Mouse (Mus musculus): ENCODE results near the gene Leng9. TPM values are rescaled to one million over a fixed set of nuclear protein-coding genes. Genes with fewer than 3 reads are reported as not detected.

Gene Leng9
- total RNA-seq, 1 experiment from 2014 or later: 3.7 TPM

- ATAC-seq (replicated peaks in 1 of 2; ENCODE audit: insufficient read depth in 1 of 2, low FRiP score in 2 of 2, low TSS enrichment in 1 of 2, low read depth in 1 of 2, poor library complexity in 2 of 2, severe bottlenecking in 2 of 2): no peak
Measured at GRCm38 (mm10) chr7:4131964-4132363, 18.2 kb downstream of the Leng9 start.

- peak; percentile 72 to 73; a peak in 3 of 4 replicates for ATAC-seq (replicated peaks in 1 of 2; ENCODE audit: insufficient read depth in 1 of 2, low FRiP score in 2 of 2, low TSS enrichment in 1 of 2, low read depth in 1 of 2, poor library complexity in 2 of 2, severe bottlenecking in 2 of 2)
Measured at GRCm38 (mm10) chr7:4130686-4131452, 19.3 kb downstream of the Leng9 start.

DNA sequence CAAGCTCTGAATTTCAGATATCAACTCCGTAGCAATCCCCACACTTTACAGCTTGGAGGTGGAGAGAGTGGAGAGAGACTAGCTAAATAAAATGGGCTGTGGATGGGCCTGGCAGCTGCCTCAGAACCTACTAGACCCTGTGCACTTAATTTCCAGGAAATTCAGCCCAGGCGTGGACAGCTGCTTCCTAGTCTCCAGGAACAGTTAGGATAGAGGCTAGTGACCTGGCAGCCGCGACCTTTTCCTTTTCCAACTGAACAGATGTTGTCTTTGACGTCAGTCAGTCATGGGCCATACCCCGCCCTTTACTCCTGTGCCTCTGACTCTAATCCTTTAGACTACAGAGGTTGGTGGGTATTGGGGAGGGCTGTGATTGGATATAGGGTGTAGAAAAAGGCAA lies 21.3 kb downstream of the Leng9 start:
- no peak for ATAC-seq (replicated peaks in 1 of 2; ENCODE audit: insufficient read depth in 1 of 2, low FRiP score in 2 of 2, low TSS enrichment in 1 of 2, low read depth in 1 of 2, poor library complexity in 2 of 2, severe bottlenecking in 2 of 2)

- no peak for ATAC-seq (replicated peaks in 1 of 2; ENCODE audit: insufficient read depth in 1 of 2, low FRiP score in 2 of 2, low TSS enrichment in 1 of 2, low read depth in 1 of 2, poor library complexity in 2 of 2, severe bottlenecking in 2 of 2)
Measured at GRCm38 (mm10) chr7:4127894-4128293, 22.3 kb downstream of the Leng9 start.

DNA sequence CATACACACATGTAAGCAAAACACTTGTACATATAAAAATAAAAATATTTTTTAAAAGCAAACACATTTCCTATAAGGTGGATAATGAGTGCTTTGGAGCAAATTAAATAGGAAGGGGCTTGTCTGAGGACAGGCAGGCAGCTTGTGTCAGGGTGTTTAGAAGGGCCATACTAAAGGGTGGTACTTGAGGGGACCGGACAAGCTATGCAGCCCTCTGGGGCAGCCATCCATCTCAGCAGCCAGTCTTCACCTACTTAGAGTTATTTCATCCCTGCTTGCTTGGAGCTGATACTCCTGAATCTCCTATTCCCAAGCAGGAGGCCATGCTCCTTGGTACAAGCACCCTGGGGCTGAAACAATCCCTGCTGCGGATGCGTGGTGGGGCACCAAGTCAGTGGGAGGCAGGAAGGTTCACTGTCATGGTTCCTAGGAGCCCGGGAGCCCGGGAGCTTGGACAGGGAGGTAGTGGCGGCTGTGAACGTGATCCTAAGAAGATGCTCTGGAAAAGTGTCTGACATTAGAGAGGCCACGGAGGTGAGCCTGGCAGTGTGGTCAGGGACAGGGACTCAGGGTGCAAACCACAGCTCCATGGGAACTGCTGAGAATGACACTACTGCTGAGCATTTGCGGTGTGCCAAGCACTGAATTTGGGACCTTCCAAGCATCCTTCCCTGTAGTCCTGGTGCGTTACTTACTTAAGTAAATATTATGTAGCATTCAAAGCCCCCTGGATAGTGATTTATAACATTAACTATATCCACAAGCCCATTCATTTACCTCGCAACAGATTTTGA lies 23.0 kb downstream of the Leng9 start:
- ATAC-seq (replicated peaks in 1 of 2; ENCODE audit: insufficient read depth in 1 of 2, low FRiP score in 2 of 2, low TSS enrichment in 1 of 2, low read depth in 1 of 2, poor library complexity in 2 of 2, severe bottlenecking in 2 of 2): no peak

DNA sequence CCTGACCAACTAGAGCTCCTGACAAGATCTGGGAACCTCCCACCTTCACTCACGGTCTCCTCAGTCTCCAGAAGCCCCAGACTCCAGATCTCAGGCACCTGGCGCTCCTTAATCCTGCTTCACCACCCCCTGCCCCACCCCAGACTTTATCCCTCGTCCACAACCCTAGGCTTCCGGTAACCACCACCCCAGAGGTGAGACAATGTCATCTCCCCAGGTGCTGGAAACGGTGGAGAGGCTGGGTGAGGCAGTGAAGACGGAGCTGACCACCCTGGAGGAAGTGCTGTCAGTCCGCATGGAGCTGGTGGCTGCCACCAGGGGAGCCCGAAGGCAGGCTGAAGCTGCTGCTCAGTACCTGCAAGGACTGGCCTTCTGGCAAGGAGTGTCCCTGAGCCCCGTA lies 24.9 kb downstream of the Leng9 start:
- ATAC-seq (replicated peaks in 1 of 2; ENCODE audit: insufficient read depth in 1 of 2, low FRiP score in 2 of 2, low TSS enrichment in 1 of 2, low read depth in 1 of 2, poor library complexity in 2 of 2, severe bottlenecking in 2 of 2): no peak

DNA sequence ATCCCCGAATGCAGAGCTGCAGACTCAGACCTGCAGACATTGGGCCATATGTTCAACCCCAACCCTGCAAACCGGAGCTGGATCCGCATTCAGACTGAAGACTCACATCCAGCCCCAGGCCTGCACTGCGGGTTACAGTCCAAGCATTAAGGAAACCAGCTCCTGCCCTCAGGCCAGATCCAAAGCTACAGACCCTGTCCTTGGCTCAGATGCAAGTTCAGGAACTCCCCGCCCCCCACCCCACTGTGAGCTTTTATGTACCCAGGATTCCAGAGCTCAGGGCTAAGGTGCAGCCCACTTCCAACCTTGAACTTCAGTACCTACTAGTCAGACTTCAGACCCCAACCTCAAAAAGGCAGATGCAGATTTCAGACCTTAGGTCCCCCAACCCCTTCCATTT lies 25.3 kb downstream of the Leng9 start:
- ATAC-seq (replicated peaks in 1 of 2; ENCODE audit: insufficient read depth in 1 of 2, low FRiP score in 2 of 2, low TSS enrichment in 1 of 2, low read depth in 1 of 2, poor library complexity in 2 of 2, severe bottlenecking in 2 of 2): no peak

DNA sequence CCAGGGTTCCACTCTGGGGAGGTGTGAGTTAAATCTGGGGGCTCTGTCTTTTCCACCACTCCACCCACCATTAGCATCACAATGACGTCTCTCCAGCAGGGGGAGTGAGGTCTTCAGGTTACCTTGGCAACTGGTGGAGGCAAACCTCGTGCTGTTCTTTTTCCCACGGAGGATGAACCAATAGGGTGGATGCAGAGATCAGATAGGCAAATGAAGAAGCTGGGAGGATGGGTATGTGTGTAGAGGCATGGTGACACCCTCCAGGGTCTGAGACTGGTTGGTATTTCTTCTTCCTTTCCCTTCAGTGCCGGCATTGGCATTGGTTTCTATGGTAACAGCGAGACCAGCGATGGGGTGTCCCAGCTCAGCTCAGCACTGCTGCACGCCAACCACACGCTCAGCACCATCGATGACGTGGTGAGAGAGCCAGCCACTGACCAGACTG lies 25.8 kb downstream of the Leng9 start:
- peak; percentile 59 to 65 for ATAC-seq (replicated peaks in 1 of 2; ENCODE audit: insufficient read depth in 1 of 2, low FRiP score in 2 of 2, low TSS enrichment in 1 of 2, low read depth in 1 of 2, poor library complexity in 2 of 2, severe bottlenecking in 2 of 2)

DNA sequence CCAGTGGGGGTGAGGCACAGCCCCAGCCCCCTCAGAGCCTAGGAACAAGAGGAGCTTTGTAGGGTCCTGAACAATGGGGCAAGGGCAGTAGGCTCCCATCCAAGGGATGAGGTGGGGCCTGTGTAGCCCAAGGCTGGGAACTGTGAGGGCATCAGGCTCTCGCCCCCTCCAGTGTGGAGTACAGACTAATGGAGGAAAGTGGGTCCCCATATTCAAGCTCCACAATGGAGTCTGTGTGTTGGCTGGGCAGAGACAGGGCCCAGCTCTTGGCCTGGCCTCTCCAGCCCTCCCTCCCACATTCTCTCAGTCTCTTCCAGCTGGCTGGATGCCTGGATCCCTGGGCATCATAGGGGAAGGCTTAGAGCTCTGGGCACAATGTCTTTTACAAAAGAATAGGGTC lies 26.4 kb downstream of the Leng9 start:
- ATAC-seq (replicated peaks in 1 of 2; ENCODE audit: insufficient read depth in 1 of 2, low FRiP score in 2 of 2, low TSS enrichment in 1 of 2, low read depth in 1 of 2, poor library complexity in 2 of 2, severe bottlenecking in 2 of 2): no peak

DNA sequence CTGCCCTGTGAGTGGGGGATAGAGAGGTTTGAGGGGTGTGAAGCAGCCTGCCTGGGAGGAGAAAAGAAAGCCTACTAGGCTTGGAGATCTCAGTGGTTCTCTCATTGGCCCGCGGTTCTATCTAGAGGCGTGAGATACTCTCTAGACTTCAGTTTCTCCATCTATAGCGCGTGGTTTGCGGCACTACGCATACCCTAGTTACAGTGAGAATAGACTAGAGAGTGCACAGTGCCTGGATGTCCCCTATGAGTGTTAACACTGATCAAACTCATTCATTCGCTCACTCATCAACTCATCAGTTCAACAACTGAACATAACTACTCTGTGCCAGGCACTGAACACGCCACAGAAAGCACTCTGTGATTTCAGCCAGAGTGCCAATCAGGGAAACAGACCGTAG lies 27.4 kb downstream of the Leng9 start:
- no peak for ATAC-seq (replicated peaks in 1 of 2; ENCODE audit: insufficient read depth in 1 of 2, low FRiP score in 2 of 2, low TSS enrichment in 1 of 2, low read depth in 1 of 2, poor library complexity in 2 of 2, severe bottlenecking in 2 of 2)

DNA sequence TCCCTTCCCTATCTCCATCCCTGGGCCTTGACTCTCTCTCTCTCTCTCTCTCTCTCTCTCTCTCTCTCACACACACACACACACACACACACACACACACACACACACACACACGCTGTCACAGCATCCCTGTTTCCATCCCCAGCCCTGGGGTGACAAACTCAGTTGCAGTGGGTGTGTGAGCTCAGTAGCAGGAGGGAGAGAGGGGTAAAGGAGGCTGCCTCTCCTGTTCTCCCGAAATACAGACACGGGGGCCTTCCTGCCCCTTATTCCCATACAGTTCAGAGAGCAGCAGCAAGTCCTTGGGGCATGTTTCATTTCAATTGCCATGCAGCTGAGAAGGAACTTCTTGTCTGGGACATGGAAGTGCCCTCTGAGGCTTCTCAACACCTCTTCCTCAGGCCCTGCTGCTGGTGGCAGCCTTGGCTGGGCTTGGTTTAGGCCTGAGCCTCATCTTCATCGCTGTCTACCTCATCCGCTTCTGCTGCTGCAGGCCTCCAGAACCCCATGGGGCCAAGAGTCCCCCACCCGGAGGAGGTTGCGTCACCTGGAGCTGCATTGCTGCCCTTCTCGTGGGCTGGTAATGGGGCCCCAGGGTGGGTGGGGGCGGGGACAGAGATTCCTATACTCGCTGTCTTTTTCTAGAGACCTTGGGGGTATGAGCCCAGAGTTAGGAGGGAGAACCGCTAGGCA lies 28.0 kb downstream of the Leng9 start:
- ATAC-seq (replicated peaks in 1 of 2; ENCODE audit: insufficient read depth in 1 of 2, low FRiP score in 2 of 2, low TSS enrichment in 1 of 2, low read depth in 1 of 2, poor library complexity in 2 of 2, severe bottlenecking in 2 of 2): no peak

- ATAC-seq (replicated peaks in 1 of 2; ENCODE audit: insufficient read depth in 1 of 2, low FRiP score in 2 of 2, low TSS enrichment in 1 of 2, low read depth in 1 of 2, poor library complexity in 2 of 2, severe bottlenecking in 2 of 2): no peak
Measured at GRCm38 (mm10) chr7:4119976-4120921, 29.9 kb downstream of the Leng9 start.

DNA sequence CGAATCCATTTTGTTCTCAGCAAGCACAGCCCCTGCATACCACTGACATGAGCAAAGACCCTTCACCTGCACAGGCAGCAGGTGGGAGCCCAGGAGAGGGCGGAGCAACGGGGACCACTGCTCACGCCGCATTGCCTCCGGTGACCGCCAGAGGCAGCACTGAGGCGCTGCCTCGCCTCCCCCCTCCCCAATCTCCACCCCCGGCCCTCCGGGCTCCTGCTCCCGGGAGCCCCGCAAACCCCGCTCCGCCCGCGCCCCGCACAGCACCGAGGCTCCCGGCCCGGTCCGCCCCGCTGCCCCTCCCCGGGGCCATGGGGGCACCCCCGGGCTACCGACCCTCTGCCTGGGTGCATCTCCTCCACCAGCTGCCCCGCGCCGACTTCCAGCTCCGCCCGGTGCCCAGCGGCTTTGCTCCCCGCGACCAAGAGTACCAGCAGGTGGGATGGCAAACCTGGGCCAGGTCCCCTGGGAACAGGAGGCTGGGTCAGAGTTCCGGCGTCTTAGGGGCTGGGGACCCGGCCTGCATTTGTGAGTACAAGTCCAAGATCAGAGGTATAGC lies 30.8 kb downstream of the Leng9 start, which contains the start of gene Ttyh1:
Gene Ttyh1, plus strand, starts transcription at position 65 of the 559 bp plus-strand sequence.
- ATAC-seq (replicated peaks in 1 of 2; ENCODE audit: insufficient read depth in 1 of 2, low FRiP score in 2 of 2, low TSS enrichment in 1 of 2, low read depth in 1 of 2, poor library complexity in 2 of 2, severe bottlenecking in 2 of 2): 0 out of 4 replicates have a peak, but pooled peaks of 1 of the 2 experiments have one; percentile 22

DNA sequence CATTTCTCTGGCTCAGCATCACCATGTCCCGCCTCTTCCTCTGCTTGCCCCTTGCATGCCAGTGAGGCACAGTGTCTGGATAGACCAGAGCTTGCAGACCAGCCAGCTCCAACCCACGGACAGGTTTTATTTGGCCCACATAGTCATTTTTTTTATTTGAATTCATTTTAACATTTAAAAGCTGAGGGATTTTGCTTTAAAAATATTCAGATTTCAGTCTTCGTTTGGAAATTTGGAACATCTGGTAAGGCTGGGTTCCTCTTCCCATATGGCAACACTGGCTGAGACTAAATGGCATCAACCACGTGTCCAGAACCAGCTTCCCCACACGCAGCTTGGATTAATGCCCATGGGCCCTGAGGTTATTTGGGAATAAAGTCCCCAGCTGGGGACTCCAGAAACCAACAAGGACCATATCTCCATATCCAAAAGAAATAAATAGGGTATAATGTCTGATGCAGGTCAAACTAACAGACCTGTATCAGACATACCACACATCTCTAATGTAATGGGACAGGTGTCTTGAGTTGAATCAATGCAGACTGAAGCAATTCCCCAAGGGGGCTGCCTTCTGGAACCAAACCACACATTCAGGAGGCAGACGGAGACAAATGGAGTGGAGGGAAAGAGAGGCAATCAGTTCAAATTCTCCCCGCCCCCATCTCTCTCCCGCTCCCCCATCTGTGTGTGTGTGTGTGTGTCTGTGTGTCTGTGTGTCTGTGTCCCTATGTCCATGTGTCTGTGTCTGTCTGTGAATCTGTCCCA lies 32.9 kb downstream of the Leng9 start:
- ATAC-seq (replicated peaks in 1 of 2; ENCODE audit: insufficient read depth in 1 of 2, low FRiP score in 2 of 2, low TSS enrichment in 1 of 2, low read depth in 1 of 2, poor library complexity in 2 of 2, severe bottlenecking in 2 of 2): no peak

DNA sequence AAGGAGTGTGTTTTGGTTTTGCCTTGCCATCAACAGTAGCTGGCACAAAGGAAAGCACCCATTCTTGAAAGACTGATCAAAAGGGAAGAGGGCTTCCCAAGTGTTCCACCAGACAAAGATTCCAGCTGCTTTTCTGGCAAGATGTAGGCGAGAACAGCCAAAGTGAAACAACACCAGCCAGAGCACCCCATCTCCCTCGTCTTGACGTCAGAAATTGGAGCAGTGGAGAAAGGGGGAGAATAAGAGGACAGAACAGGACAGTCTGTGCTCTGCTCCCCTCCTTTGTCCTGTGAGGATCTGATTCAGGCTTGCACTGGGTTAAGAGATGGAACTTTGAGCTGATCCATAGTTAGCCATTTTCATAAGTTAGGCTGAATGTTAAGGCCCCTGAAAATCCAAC lies 38.4 kb downstream of the Leng9 start:
- ATAC-seq (replicated peaks in 1 of 2; ENCODE audit: insufficient read depth in 1 of 2, low FRiP score in 2 of 2, low TSS enrichment in 1 of 2, low read depth in 1 of 2, poor library complexity in 2 of 2, severe bottlenecking in 2 of 2): no peak

DNA sequence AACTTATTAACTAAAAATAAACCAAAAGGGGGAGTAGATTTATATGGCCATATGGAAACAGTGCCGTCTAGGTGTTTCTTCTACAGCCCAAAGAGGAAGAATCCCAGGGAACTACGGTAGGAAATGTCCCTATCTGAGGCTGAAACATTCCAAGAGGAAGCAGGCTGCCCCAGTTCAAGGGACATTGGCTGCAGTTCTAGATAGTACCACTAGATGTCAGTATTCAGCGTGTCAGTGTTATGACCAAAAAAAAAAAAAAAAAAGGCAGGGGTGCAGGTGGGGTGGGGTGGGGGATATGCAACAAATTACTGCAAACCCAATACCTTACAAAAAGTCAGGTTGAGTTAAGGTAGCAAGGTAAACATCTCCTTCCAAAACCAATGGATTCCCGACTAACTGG lies 46.8 kb downstream of the Leng9 start:
- ATAC-seq (replicated peaks in 1 of 2; ENCODE audit: insufficient read depth in 1 of 2, low FRiP score in 2 of 2, low TSS enrichment in 1 of 2, low read depth in 1 of 2, poor library complexity in 2 of 2, severe bottlenecking in 2 of 2): peak in 1 of 2 experiments; percentile 64; a peak in 1 of 4 replicates
